Mouse (Mus musculus) thymus, adult 2 months (tissue): ENCODE results near the gene Dab1. TPM values are rescaled to one million over a fixed set of nuclear protein-coding genes. Genes with fewer than 3 reads are reported as not detected.

Experiments used
- DNase-seq: peaks from one replicate; pipeline ENCODE4 v3.0.0; 2021
- H3K27ac ChIP-seq: fragments of 200-500 bp; 2 replicates; pipeline ENCODE4 v1.5.1; 2012; ENCODE audit warnings: low read length, control low read depth; ENCODE audit not compliant: control insufficient read depth, insufficient read depth
- H3K27me3 ChIP-seq: fragments of 200-500 bp; 2 replicates; pipeline ENCODE4 v1.6.1; 2012; ENCODE audit warnings: mild to moderate bottlenecking, low read length, moderate library complexity, mixed read lengths; ENCODE audit not compliant: control insufficient read depth, insufficient read depth
- H3K36me3 ChIP-seq: fragments of 200-500 bp; 2 replicates; pipeline ENCODE4 v1.6.1; 2012; ENCODE audit warnings: mild to moderate bottlenecking, low read length, moderate library complexity; ENCODE audit not compliant: control insufficient read depth, insufficient read depth
- H3K4me1 ChIP-seq: fragments of 200-500 bp; replicated peaks from 2 replicates; pipeline ENCODE4 v1.6.1; 2012; ENCODE audit warnings: low read length; ENCODE audit not compliant: control insufficient read depth, insufficient read depth
- H3K4me3 ChIP-seq: fragments of 200-500 bp; 2 replicates; pipeline ENCODE4 v1.5.1; 2012; ENCODE audit warnings: mild to moderate bottlenecking, low read length, control low read depth, moderate library complexity; ENCODE audit not compliant: control insufficient read depth, insufficient read depth
- CTCF ChIP-seq: fragments of 200-500 bp; IDR thresholded peaks from 2 replicates; pipeline ENCODE4 v1.5.1; 2012; ENCODE audit warnings: mild to moderate bottlenecking, control low read depth, low read length, moderate library complexity, borderline replicate concordance; ENCODE audit not compliant: control insufficient read depth, poor library complexity, insufficient read depth; ENCODE audit errors: extremely low read depth
- POLR2A ChIP-seq: fragments of 200-500 bp; IDR thresholded peaks from 2 replicates; pipeline ENCODE4 v1.6.1; 2012; ENCODE audit warnings: mild to moderate bottlenecking, low read length, control low read depth, moderate library complexity; ENCODE audit not compliant: control insufficient read depth, poor library complexity, insufficient read depth; ENCODE audit errors: extremely low read depth
- WGBS: fragments of 180-500 bp; shearing (Covaris S2); methylation state at CpG from one replicate; pipeline ENCODE4 v1.1.7; 2018; 5-methylcytosine and 5-hydroxymethylcytosine counted together
- polyA plus RNA-seq: library from polyadenylated mRNA; depleted of rRNA; stranded (reverse); fragments of >200 nt; gene quantifications from 2 replicates; pipeline ENCODE4 v1.2.3, GENCODE M21; 2012

The Dab1 gene
- polyA plus RNA-seq, 1 experiment = 0.28 TPM

DNA sequence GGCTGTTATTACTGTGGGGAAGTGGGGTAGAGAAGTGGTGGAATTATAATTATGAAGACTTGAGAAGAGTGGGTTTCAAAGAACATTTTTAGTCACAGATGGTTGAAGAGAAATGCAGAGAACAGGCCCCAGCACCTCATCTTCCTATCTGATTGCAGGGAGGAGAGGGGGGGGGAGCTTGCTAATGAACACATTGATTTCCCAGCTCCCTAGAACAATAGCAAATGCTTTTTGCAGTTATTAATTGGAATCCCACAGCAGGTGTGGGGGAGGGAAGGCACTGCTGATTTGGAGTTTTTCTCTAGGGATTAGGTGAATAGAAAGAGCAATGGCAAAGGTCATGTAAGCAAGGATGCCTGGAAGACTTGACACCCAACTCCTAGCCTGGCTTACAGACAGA is 310.5 kb downstream of the Dab1 start:
- TF ChIP-seq CTCF (no peak), POLR2A (no peak)
- Histone ChIP-seq H3K27ac (no peak overlapping the region), H3K36me3 (no peaks in the 10 kb centered on the region), H3K4me3 (no peak overlapping the region), H3K4me1 (no peaks in the 10 kb centered on the region), H3K27me3 (no peaks in the 10 kb centered on the region)
- no peak for DNase-seq

DNA sequence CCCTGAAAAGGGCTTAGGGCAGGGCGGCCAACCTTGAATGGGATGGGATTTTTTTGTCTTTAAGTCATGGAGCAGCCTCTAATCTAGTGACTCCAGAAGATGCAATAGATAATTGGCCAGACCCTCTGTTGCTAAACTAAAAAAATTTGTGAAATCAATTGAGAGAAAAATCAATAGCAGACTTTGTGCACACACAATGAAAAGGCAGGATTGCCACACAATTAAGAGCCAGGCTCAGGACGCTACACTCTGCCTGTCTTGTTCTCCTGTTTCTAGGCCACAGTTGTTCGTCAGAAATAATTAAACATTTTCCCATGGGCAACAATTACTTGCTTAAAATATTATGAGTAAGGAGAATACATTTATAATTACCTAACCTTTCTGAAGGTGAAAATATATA is 315.2 kb downstream of the Dab1 start:
- no peaks in the 10 kb centered on the region for H3K27me3 ChIP-seq
- WGBS = 90% methylated on average over 3 of the region's 3 CpGs
- H3K27ac ChIP-seq = no peak overlapping the region
- H3K4me1 ChIP-seq = no peaks in the 10 kb centered on the region
- no peak overlapping the region for H3K4me3 ChIP-seq
- no peak for TF ChIP-seq CTCF
- no peak for TF ChIP-seq POLR2A
- no peaks in the 10 kb centered on the region for H3K36me3 ChIP-seq
- no peak for DNase-seq

DNA sequence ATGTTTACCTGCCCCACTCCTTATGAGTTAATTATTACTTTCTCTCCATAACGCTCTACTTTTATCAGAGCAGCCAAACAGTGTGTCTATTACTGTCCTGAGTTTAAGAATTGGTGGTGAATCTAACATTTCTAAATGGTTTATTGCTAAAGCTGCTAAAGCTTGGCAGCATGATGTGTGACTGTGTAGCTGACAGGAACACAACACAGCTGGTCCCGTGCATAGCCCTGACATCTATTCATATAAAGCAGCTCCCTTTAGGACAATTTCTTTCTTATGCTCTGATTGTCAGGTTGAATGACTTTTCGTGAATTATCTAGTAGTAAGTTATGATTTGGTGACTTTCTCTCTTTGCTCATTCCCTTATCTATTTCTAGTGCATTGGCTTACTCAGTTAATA is 329.1 kb downstream of the Dab1 start:
- Histone ChIP-seq H3K36me3 (no peaks in the 10 kb centered on the region), H3K27ac (no peak overlapping the region), H3K4me1 (no peaks in the 10 kb centered on the region), H3K4me3 (no peak overlapping the region), H3K27me3 (no peaks in the 10 kb centered on the region)
- WGBS = 86% methylated on average over 3 of the region's 3 CpGs
- TF ChIP-seq CTCF (no peak), POLR2A (no peak)
- DNase-seq = no peak

DNA sequence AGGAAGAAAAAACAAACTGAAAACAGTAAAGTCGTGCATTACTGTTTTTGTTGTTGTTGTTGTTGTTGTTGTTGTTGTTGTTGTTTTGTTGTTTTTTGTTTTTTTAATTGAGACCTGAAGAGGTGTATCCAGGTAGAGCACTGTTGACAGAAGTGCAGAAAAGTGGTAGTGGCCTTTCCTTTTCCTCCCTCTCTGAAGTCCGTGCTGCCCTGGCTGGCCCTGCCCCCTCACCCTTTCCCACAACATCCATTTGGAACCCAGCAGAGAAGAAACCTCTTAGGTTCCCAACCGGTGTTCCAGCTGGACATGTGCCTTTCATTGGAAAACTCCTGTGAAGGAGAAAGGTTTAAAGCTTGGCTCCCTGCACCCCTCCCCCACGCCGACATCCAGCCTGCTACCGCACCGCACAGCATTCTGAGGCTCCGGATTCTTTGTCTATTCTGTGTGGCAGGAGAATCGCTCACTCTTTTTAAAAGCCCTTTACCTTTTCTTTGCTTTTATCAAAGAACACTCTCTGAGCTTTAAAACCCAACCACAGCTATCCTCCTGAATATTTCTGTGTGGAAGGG is 334.6 kb downstream of the Dab1 start:
- TF ChIP-seq CTCF (no peak), POLR2A (no peak)
- 71% methylated on average over 9 of the region's 9 CpGs for WGBS

DNA sequence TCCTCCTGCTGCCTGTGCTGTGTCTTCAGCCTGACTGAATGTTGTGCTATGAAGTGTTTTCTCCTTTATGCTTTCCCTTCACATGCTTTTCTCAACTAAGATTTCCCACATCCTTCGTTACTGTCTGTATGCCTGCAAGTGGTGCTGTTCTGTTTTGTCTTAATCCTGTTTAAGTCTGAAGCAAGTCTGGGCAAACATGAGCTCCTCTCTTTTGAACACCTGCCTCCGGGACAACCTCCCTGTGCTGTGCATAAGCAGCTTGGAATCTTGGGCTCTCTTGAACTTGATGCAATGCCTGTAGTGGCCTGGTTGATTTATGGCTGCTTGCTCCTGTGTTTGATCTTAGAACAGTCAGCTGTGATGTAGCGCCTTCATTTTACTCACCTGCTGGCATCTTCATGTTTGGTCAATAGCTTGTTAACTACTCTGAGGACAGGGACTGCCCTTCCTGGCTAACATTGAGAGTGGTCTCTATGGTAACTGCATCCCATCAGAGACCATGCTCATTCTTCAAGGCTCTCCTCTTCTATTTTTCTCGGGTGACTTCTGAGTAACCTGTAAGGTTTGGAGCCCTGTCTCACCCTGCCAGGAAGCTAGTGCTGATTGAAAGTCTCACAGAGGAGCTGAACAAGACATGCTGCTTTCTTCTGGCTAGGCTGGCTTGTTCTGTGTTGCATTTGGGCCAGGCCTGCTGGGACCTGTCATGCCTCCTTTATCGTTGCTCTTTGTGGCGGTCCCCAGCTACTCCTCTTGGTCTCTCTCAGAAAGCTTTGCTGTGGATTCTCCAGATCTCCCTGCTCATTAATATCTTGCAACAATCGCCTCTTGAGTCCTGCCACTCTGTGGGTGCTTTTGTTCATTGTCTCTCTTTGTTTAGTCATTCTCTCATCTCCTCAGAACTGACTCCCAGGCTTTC is 342.2 kb downstream of the Dab1 start:
- no peak for TF ChIP-seq POLR2A
- TF ChIP-seq CTCF = no peak
- no peak overlapping the region for H3K4me3 ChIP-seq
- no peak for DNase-seq
- H3K36me3 ChIP-seq = no peaks in the 10 kb centered on the region
- 86% methylated on average over 7 of the region's 7 CpGs for WGBS
- no peaks in the 10 kb centered on the region for H3K4me1 ChIP-seq
- no peaks in the 10 kb centered on the region for H3K27me3 ChIP-seq
- no peak overlapping the region for H3K27ac ChIP-seq

More for the DNA sequence above, 334.6 kb downstream of the Dab1 start:
- H3K36me3 ChIP-seq = no peaks in the 10 kb centered on the region
- no peak overlapping the region for H3K4me3 ChIP-seq
- H3K27ac ChIP-seq = no peak overlapping the region
- no peak for DNase-seq
- no peaks in the 10 kb centered on the region for H3K27me3 ChIP-seq
- H3K4me1 ChIP-seq = no peaks in the 10 kb centered on the region

DNA sequence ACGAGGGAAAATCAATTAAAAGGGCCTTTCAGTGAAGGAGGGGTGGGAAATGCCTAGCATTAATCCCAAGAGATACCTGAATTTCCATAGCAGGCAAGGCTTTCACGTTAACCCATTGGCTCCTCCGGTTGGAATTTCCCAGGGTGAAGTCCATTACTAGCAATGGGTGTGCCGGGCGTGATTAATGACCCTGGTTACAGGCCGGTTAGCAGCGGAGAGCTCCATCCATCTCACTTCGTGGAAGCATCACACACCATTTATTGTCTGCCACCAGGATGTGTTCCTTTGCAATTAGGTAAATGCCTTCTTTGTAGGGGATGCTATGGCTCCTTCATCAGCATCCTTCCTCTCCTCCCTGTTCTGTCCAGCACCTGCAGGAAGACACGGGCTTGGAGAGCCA is 350.7 kb downstream of the Dab1 start:
- Histone ChIP-seq H3K27me3 (no peaks in the 10 kb centered on the region), H3K4me1 (no peaks in the 10 kb centered on the region), H3K27ac (no peak overlapping the region), H3K4me3 (no peak overlapping the region), H3K36me3 (no peaks in the 10 kb centered on the region)
- no peak for DNase-seq
- no peak for TF ChIP-seq CTCF
- TF ChIP-seq POLR2A = no peak
- WGBS = 86% methylated on average over 9 of the region's 9 CpGs

DNA sequence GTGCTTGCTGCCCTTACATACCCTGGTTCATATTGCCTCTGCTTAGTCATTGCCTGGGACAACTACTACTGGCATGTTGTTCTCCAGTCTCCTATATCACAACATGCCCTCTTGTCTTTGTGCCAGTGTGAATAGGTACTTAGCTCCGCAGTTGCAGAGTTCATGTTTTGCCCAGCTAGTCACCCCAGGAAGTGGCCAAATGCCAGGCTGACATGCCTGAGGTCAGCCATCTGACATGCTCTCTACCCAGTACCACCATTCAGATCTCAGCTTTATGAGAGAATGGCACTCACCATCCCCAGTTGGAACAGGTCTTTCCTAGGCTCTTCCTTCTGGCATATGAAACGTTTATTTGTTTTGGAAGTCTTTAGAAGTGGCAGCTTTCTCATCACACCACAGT is 355.4 kb downstream of the Dab1 start:
- Histone ChIP-seq H3K27ac (no peak overlapping the region), H3K4me1 (no peaks in the 10 kb centered on the region), H3K27me3 (no peaks in the 10 kb centered on the region), H3K4me3 (no peak overlapping the region), H3K36me3 (no peaks in the 10 kb centered on the region)
- WGBS = 85% methylated on average over 2 of the region's 2 CpGs
- no peak for DNase-seq
- TF ChIP-seq CTCF (no peak), POLR2A (no peak)
